Mouse (Mus musculus) CD4-positive, CD25-positive, alpha-beta regulatory T cell, adult 2 months (primary cell): Measurements from ENCODE around the gene Dtwd1.
"Not testable (repeated sequence)": the region's sequence is repeated elsewhere in the genome, so short reads cannot be mapped to it uniquely, and the experiment has no call there.

ENCODE experiments used
- DNase-seq: peaks from one replicate; pipeline ENCODE4 v3.0.0-alpha.2; 2012; ENCODE audit warnings: low read depth, low spot score

Gene Dtwd1

GRCm38 (mm10) chr2:126151855-126152571 is at the start of gene Dtwd1, which contains the start of gene Fam227b:
TSS of gene Dtwd1 (plus strand) at chr2:126152141.
TSS of gene Fam227b (minus strand) at chr2:126152004.
- DNase-seq: peak; percentile 97

GRCm38 (mm10) chr2:126147723-126148122 is 4.2 kb upstream of the Dtwd1 start:
- peak; percentile 15 for DNase-seq

- DNase-seq: no peak
Observed at GRCm38 (mm10) chr2:126165277-126166018, 13.5 kb downstream of the Dtwd1 start.

GRCm38 (mm10) chr2:126166335-126166734 is 14.4 kb downstream of the Dtwd1 start:
- no peak for DNase-seq

GRCm38 (mm10) chr2:126166848-126167617 is 15.1 kb downstream of the Dtwd1 start:
- DNase-seq: no peak

GRCm38 (mm10) chr2:126171427-126171826 is 19.5 kb downstream of the Dtwd1 start:
- DNase-seq: no peak

GRCm38 (mm10) chr2:126191306-126191705 is 39.4 kb downstream of the Dtwd1 start:
- no peak for DNase-seq

GRCm38 (mm10) chr2:126192129-126192528 is 40.2 kb downstream of the Dtwd1 start:
- DNase-seq: no peak

GRCm38 (mm10) chr2:126195631-126196356 is 43.9 kb downstream of the Dtwd1 start:
- no peak for DNase-seq

GRCm38 (mm10) chr2:126198971-126199370 is 47.0 kb downstream of the Dtwd1 start:
- DNase-seq: no peak

GRCm38 (mm10) chr2:126211011-126211680 is 59.2 kb downstream of the Dtwd1 start:
- no peak for DNase-seq

- not testable (repeated sequence) for DNase-seq
Observed at GRCm38 (mm10) chr2:126214800-126215199, 62.9 kb downstream of the Dtwd1 start, which contains the start of gene Gm17555. TSS of gene Gm17555 (plus strand) at chr2:126215100.
